Mouse (Mus musculus) 3T3-L1 (cell line): Measurements from ENCODE around the gene Blcap.

Source experiments
- DNase-seq: peaks from one replicate; pipeline ENCODE4 v3.0.0-alpha.2; 2015; ENCODE audit warnings: low read depth, low spot score

The Blcap gene

GRCm38 (mm10) chr2:157559858-157560257 lies 11.2 kb downstream of the Blcap start, which contains the start of gene Nnat:
Gene Nnat (plus strand): TSS chr2:157560078.
- no peak for DNase-seq

GRCm38 (mm10) chr2:157559440-157559839 lies 11.6 kb downstream of the Blcap start:
- no peak for DNase-seq

GRCm38 (mm10) chr2:157558520-157558919 lies 12.6 kb downstream of the Blcap start:
- no peak for DNase-seq

- no peak for DNase-seq
Observed at GRCm38 (mm10) chr2:157558051-157558450, 13.0 kb downstream of the Blcap start.

DNA sequence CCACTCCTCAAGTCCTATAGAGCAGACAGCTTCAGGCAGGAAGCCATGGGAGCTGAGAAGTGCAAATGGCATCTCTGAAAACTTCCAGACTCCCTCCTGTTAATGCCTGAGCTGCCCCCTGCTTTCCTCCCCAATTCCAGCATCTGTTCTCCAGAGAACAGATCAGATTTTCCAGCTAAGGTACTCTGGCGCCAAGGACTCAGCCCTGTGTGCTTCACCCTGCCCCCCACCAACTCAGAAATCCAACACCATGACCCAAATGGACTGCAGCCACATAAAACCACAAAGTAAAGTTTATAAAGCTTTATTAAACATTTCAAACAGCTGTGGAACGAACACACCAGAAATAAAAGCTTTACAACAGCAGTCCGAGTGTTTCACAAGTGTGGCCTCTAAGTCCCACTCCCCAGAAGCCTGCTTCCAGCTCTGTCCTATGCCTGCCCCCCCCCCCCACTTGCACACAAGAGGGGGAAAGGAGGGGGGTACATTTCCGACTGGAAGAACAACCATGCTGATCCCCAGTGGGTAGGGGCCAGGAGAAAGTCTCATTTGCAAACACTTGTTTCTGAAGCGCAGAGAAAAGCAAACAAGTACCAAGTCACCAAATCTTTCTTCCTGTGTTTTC lies 14.9 kb downstream of the Blcap start:
- no peak for DNase-seq

DNA sequence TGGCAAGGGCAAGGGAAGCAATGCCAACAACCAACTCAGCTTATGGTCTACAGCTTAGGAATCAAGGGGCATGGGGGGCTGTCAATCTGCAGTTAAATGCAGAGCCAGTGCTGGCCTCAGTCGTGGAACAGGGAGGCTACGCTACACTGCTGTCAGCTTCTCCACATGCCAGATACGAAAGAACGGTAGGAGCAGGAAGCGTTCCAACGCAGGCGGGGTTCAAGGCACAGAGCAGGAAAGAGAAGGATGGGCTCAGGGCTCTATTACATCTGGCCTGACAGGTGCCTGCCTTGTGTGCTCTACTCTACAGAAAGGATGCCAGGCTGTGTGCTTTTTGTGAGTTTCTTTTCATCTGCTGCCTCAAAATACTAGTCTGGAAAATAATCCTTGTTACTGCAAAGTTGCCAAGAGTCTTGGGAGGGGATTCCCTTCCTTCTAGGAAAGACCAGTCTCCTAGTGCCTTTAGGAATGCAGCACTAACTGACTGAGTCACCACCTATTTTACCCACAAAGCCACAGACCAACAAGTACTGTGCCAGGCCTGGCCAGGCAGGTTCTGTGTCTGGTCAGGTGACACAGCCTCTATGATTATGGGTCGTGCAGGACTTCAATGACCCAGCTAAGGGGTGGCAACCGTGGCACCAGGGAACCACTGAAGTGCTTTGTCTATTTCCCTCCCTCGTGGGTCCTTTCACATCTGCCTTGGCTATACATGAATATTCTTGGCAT lies 18.8 kb downstream of the Blcap start:
- DNase-seq, result peak; percentile 98

GRCm38 (mm10) chr2:157550292-157550691 lies 20.8 kb downstream of the Blcap start:
- no peak for DNase-seq

DNA sequence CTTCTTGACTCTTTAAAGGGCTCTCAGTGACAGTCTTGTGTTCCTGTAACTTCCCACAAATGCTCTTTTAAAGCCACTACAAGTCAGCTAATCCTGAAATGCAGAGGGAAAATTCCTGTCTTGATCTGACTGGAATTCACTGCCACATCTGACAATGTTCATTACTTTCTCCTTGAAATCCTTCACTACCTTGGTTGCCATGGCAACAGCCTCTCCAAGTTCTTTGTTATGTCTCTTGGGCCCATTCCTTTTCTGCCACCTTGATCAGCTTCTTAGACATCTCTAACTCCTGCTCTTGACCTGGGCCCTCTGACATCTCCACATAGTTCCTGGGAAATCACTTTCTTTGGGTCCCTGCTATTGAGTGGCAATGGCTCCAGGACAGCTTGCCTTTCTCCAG lies 24.4 kb downstream of the Blcap start:
- DNase-seq, result no peak

GRCm38 (mm10) chr2:157544333-157544888 lies 26.7 kb downstream of the Blcap start:
- DNase-seq, result no peak

DNA sequence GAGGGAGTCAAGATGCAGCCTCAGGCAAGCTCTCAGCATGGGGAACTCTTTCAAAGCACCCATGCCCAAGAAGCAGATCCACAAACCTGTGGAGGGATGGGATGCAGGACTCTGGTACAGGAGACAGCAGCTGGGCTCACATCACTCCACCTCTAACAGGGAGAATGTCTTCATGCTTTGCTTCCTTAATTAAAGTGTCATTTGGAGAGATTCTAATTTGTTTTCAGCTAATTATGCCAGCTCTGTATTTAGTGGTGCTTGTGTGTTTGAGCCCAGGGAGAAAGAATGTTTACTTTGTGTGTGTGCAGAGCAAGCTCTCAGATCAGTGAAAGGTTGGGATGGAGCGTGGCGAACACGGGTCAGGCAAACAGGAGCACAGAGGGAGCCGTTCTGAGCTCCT lies 28.7 kb downstream of the Blcap start:
- DNase-seq, result no peak

DNA sequence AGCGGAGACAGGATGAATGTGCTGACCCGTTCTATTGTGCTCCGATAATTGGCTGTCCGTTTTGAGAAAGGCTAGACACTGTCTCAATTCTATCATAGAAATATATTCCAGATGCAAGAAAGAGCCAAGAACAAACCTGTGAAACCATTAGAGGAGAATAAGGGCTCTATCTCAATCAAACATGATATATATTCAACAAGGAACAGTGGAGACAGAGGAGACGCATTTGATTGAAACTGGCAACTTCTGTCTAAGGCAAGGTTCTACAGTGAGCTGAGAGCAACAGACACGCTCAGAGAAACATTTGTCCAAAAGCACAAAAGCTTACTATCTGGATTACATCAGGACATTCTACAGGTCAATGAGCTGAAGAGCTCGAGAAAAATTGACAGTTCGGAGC lies 29.4 kb downstream of the Blcap start:
- no peak for DNase-seq

GRCm38 (mm10) chr2:157540953-157541569 lies 30.0 kb downstream of the Blcap start:
- no peak for DNase-seq

- no peak for DNase-seq
Observed at GRCm38 (mm10) chr2:157540073-157540952, 30.8 kb downstream of the Blcap start.

DNA sequence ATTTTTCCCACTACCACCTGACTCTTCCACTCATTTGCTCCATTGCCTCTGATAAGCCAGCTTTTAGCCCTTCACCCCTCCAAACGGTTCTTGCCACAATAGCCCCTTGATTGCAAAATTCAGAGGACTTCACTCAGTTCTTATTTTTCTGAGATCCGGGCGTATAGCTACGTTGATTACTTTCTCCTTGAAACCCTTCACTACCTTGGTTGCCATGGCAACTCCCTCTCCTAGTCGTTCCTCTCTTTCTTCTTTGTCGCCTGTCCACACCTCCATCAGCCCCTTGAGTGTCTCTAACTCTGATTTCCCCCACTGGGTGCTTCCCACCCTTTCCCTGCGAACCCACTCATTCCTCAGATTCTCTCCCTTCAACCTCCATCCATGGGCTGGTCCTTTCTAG lies 34.0 kb downstream of the Blcap start:
- no peak for DNase-seq

GRCm38 (mm10) chr2:157536476-157537081 lies 34.5 kb downstream of the Blcap start:
- DNase-seq, result no peak

DNA sequence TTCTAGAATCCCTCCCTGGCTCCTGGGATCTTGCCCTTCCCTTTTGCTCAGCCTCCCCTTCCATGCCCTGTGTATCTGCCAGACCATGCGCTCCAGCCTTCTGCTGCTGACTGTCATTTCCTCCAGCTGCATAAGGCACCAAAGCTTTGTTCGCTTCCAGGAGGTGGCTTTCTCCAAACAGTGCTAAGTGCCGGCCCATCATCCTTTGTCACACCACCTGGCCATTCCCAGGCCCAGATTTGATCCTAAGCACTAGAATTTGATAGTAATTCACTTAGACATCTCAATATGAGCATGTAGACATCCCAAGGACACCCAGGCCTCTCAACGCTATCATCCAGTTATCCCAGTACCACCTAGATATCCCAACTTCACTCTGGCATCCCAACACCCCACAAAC lies 36.9 kb downstream of the Blcap start:
- no peak for DNase-seq

GRCm38 (mm10) chr2:157531681-157532426 lies 39.2 kb downstream of the Blcap start:
- no peak for DNase-seq

GRCm38 (mm10) chr2:157530056-157530955 lies 40.8 kb downstream of the Blcap start:
- DNase-seq, result no peak

- DNase-seq, result no peak
Observed at GRCm38 (mm10) chr2:157522556-157522955, 48.5 kb downstream of the Blcap start.
